Mouse (Mus musculus) layer of hippocampus, adult 9-10 months (tissue): ENCODE measurements at regions not wholly inside any gene's neighbourhood (a gene's known extent, or its start where the extent isn't known, plus 50 kb on each side); places are given as distances from the start of the nearest gene placed in this dataset.

ENCODE experiments used
- DNase-seq: peaks from one replicate; pipeline ENCODE4 v3.0.0; 2022; ENCODE audit warnings: low spot score

- DNase-seq, result no peak
These were observed 77.1 kb upstream of the Nck2 start for GRCm38 (mm10) chr1:43367151-43367895.

GRCm38 (mm10) chr1:43371863-43372262 lies 72.5 kb upstream of the Nck2 start:
- DNase-seq, result no peak

GRCm38 (mm10) chr1:43374946-43375345 lies 69.4 kb upstream of the Nck2 start:
- no peak for DNase-seq

- no peak for DNase-seq
These were observed 68.5 kb upstream of the Nck2 start for GRCm38 (mm10) chr1:43375851-43376250.

GRCm38 (mm10) chr1:43377491-43378263 lies 66.7 kb upstream of the Nck2 start:
- no peak for DNase-seq

- no peak for DNase-seq
These were observed 59.4 kb upstream of the Nck2 start for GRCm38 (mm10) chr1:43385008-43385407.

- no peak for DNase-seq
These were observed 50.3 kb upstream of the Nck2 start for GRCm38 (mm10) chr1:43394035-43394434.
